Mouse (Mus musculus): ENCODE measurements around the gene Slc44a1.

GRCm38 (mm10) chr4:53412991-53413390 is 27.2 kb upstream of the Slc44a1 start:
- no peak for TF ChIP-seq CTCF (IDR thresholded peaks at IDR 0.05; ENCODE audit: extremely low read depth, insufficient read length, insufficient replicate concordance, low read depth, low read length)
- no peak for TF ChIP-seq POLR2A (IDR thresholded peaks at IDR 0.05; ENCODE audit: low read depth, low read length)

Data from small intestine, adult 2 months (tissue).